Mouse (Mus musculus): Measurements from ENCODE around the gene BC030870. TPM values are rescaled to one million over a fixed set of nuclear protein-coding genes. Genes with fewer than 3 reads are reported as not detected.

The BC030870 gene
- polyA plus RNA-seq, 1 experiment from 2014 or later, result not detected

DNA sequence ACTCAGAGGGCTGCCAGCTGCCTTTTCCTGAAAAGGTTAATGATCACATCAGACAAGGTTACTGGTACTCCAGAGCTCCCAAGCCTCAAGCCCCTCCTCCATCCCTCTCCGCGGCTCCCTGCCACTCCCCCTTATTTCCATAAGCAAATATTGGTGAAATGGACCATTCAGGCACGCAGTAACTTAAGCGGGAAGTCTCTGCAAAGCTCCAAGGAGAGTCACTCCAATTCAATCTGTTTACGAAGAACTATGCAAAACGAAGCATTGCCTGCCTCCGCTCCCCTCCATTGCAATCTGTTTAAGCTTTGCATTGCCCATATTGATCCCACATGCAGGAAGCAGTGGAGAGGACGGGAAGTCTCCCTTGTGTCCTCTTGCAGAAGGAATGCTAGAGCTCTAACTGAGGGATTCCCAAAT lies 92.2 kb downstream of the BC030870 start, which contains the start of gene Apela:
Gene Apela (minus strand): TSS at position 220 of the 417 bp plus-strand sequence.
- Histone ChIP-seq H3K27ac (ENCODE audit: low read depth, low read length) (no peak within 1 kb of the TSS), H3K9me3 (ENCODE audit: control insufficient read depth, low read length) (no peaks in the 10 kb centered on the region), H3K4me2 (peak within 1 kb of the TSS; percentile 35), H3K9ac (ENCODE audit: low read length) (no peak within 1 kb of the TSS), H3K27me3 (ENCODE audit: control insufficient read depth, insufficient read depth, low read length) (no peaks in the 10 kb centered on the region), H3K36me3 (ENCODE audit: control insufficient read depth, insufficient read depth, low read length) (no peaks in the 10 kb centered on the region), H3K4me3 (ENCODE audit: low read depth, low read length) (peak within 1 kb of the TSS; percentile 19; the same call in 1 of the 2 replicates), H3K4me1 (ENCODE audit: control insufficient read depth, insufficient read depth, low read length) (peaks cover 4% of the 10 kb centered on the region; the same call in 1 of the 2 replicates)
- DNase-seq (ENCODE audit: low spot score, missing footprints), result peak; percentile 92
- peak; percentile 90 for ATAC-seq (ENCODE audit: low FRiP score)
- 0% methylated on average over 8 of the region's 8 CpGs for WGBS

Small RNAs within 50 kb of the gene (microRNA-seq; reads per million reads assigned to microRNA genes)
- gene Gm24333, result not detected

Other genes with a start within 250 kb of the BC030870 start
- gene Tmem192, start 182.4 kb downstream of the BC030870 start, polyA plus RNA-seq (2014; fragmentation: Nextera tagmentation; extraction: Ambion mirVana), result 16.0 and 17.9 TPM in 2 replicates
- not detected in 2 replicates for gene Trim75, start 141.7 kb downstream of the BC030870 start, polyA plus RNA-seq (2014; fragmentation: Nextera tagmentation; extraction: Ambion mirVana)
- gene Trim61, start 111.0 kb downstream of the BC030870 start, polyA plus RNA-seq (2014; fragmentation: Nextera tagmentation; extraction: Ambion mirVana), result not detected in 2 replicates
- gene Trim60, start 111.0 kb downstream of the BC030870 start, polyA plus RNA-seq (2014; fragmentation: Nextera tagmentation; extraction: Ambion mirVana), result not detected in 2 replicates
- 1.3 and 2.3 TPM in 2 replicates for gene Apela, start 92.2 kb downstream of the BC030870 start, polyA plus RNA-seq (2014; fragmentation: Nextera tagmentation; extraction: Ambion mirVana)
- gene Gm10663, start 54.5 kb downstream of the BC030870 start, polyA plus RNA-seq (2014; fragmentation: Nextera tagmentation; extraction: Ambion mirVana), result not detected in 2 replicates